Mouse (Mus musculus): ENCODE data around the gene Olfr775. TPM values are rescaled to one million over a fixed set of nuclear protein-coding genes. Genes with fewer than 3 reads are reported as not detected.

Gene Olfr775
- not detected for total RNA-seq (2021)
- long read RNA-seq, experiment 1, result 0 reads
- long read RNA-seq, experiment 2, result 0 reads

DNA sequence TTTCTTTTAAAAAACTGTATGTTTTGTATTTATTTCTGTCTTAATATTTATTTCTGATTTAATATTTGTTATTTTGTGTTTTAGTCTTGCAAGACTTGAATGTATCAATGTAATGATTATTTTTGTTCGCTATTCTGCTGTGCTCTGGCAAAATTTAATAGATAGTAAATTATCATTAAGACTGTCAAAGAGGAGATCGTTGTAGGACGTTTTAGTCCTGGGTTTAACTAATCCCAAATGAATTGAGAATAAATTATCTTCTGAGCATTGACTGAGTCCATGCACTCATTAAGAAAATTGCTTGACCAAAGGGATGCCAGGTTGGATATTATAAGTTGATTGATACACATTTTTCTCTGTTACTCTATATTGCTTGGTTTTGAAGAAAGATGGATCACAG lies at the start of gene Olfr775:
TSS of gene Olfr775 (plus strand) at position 301 of the 400 bp plus-strand sequence.
- no peak within 1 kb of the TSS for H3K27ac ChIP-seq
- H3K4me3 ChIP-seq, result no peak within 1 kb of the TSS
- TF ChIP-seq CTCF (conservative IDR thresholded peaks at IDR 0.05), result no peak
- DNase-seq (ENCODE audit: low spot score in 2 of 2), result no peak

GRCm38 (mm10) chr10:129230737-129231136 lies 17.5 kb upstream of the Olfr775 start:
- Histone ChIP-seq H3K4me3 (no peak overlapping the region), H3K27ac (no peak overlapping the region)
- DNase-seq (ENCODE audit: low spot score in 2 of 2), result no peak
- TF ChIP-seq CTCF (conservative IDR thresholded peaks at IDR 0.05), result no peak

GRCm38 (mm10) chr10:129235904-129236303 lies 12.3 kb upstream of the Olfr775 start, which contains the start of gene Olfr774:
Olfr774 (plus strand) TSS chr10:129236204.
- DNase-seq (ENCODE audit: low spot score in 2 of 2), result no peak
- no peak for TF ChIP-seq CTCF (conservative IDR thresholded peaks at IDR 0.05)
- Histone ChIP-seq H3K4me3 (no peak within 1 kb of the TSS), H3K27ac (no peak within 1 kb of the TSS)

- DNase-seq (ENCODE audit: low spot score in 2 of 2), result no peak
- no peak within 1 kb of the TSS for H3K4me3 ChIP-seq
- no peak within 1 kb of the TSS for H3K27ac ChIP-seq
- TF ChIP-seq CTCF (conservative IDR thresholded peaks at IDR 0.05), result no peak
Measured at GRCm38 (mm10) chr10:129258827-129259226, 10.6 kb downstream of the Olfr775 start, which contains the start of gene Olfr776. Olfr776 (plus strand) TSS chr10:129259127.

DNA sequence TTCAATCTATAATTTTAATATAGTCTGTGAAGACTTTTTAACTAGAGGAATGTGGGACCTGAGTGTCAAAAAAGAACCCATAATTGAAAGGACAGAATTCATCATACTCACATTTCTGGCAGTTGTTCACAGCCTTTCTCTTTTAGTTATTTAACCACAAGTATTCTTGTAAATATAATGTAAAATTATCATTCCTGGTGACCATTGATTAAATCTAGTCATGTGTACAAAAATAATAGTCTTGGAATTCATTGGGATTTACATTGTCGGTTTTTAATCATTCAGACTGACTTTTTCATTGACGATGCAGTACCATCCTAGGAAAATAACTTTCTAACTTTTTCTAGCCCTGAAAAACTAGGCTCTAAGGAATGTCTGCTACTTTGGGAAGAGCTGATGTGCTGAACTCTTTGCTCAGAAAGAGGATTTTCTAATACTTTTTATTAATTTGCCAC lies 22.9 kb downstream of the Olfr775 start, which contains the start of gene Olfr777:
TSS of gene Olfr777 (minus strand) at position 405 of the 455 bp plus-strand sequence.
- Histone ChIP-seq H3K27ac (no peak within 1 kb of the TSS), H3K4me3 (no peak within 1 kb of the TSS)
- no peak for TF ChIP-seq CTCF (conservative IDR thresholded peaks at IDR 0.05)
- no peak for DNase-seq (ENCODE audit: low spot score in 2 of 2)

Other genes starting within 250 kb of the Olfr775 start
- not detected for gene Olfr763, start 237.6 kb upstream of the Olfr775 start, total RNA-seq (2021)
- gene Olfr764-ps1, start 208.5 kb upstream of the Olfr775 start, total RNA-seq (2021), result not detected
- not detected for gene Olfr765, start 198.4 kb upstream of the Olfr775 start, total RNA-seq (2021)
- gene Olfr766-ps1, start 179.4 kb upstream of the Olfr775 start, total RNA-seq (2021), result not detected
- not detected for gene Olfr767, start 165.5 kb upstream of the Olfr775 start, total RNA-seq (2021)
- not detected for gene Olfr768, start 149.0 kb upstream of the Olfr775 start, total RNA-seq (2021)
- gene Olfr769, start 130.6 kb upstream of the Olfr775 start, total RNA-seq (2021), result not detected
- not detected for gene Olfr770, start 109.4 kb upstream of the Olfr775 start, total RNA-seq (2021)
- gene Olfr771, start 83.7 kb upstream of the Olfr775 start, total RNA-seq (2021), result not detected
- not detected for gene Olfr772, start 70.5 kb upstream of the Olfr775 start, total RNA-seq (2021)
- gene Olfr773, start 61.0 kb upstream of the Olfr775 start, total RNA-seq (2021), result not detected
- gene Olfr774, start 12.2 kb upstream of the Olfr775 start, total RNA-seq (2021), result not detected
- gene Olfr776, start 10.7 kb downstream of the Olfr775 start, total RNA-seq (2021), result not detected
- not detected for gene Olfr777, start 23.1 kb downstream of the Olfr775 start, total RNA-seq (2021)
- not detected for gene Olfr780, start 69.7 kb downstream of the Olfr775 start, total RNA-seq (2021)
- not detected for gene Olfr781, start 80.4 kb downstream of the Olfr775 start, total RNA-seq (2021)
- not detected for gene Olfr782, start 100.4 kb downstream of the Olfr775 start, total RNA-seq (2021)
- under 1 TPM; 0.10 to 0.18 TPM for gene Olfr784, start 135.7 kb downstream of the Olfr775 start, total RNA-seq (2021)
- gene Olfr785, start 157.0 kb downstream of the Olfr775 start, total RNA-seq (2021), result not detected
- gene Olfr786, start 178.9 kb downstream of the Olfr775 start, total RNA-seq (2021), result not detected
- gene Olfr787, start 213.4 kb downstream of the Olfr775 start, total RNA-seq (2021), result not detected
- not detected for gene Olfr788, start 222.6 kb downstream of the Olfr775 start, total RNA-seq (2021)
- not detected for gene Olfr789, start 236.3 kb downstream of the Olfr775 start, total RNA-seq (2021)

Measured in layer of hippocampus, adult 2 months (tissue).